Mouse (Mus musculus) T-helper 2 cell (primary cell): ENCODE results near the gene Nav2.

Source experiments
- in situ Hi-C: fragments of 300-600 bp; cut with MboI, MseI; formaldehyde crosslinking; loops from one replicate; pipeline ENCODE4 v1.15.1; 2025; ENCODE audit warnings: high pct_unique_total_duplicates

The Nav2 gene

DNA sequence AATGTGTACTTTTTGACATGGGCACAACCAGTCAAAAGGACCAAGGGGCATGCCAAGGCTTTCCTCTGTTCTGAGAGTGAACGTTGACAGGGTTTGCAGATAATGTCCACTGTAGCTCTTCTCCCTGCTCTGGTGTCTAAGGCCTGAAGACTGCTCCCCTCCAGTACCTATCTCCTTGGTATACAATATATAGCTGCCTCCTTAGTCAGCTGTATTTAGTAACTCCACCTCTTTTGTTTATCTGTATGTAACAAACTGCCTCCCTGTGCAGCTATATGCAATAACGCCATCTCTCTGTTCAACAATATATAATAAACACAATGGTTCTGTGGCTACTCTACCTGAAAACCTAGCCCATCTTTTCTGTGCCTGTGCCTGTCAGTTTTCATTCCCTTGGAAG, 413.7 kb downstream of the Nav2 start:
- in situ Hi-C loops = no loop called here

DNA sequence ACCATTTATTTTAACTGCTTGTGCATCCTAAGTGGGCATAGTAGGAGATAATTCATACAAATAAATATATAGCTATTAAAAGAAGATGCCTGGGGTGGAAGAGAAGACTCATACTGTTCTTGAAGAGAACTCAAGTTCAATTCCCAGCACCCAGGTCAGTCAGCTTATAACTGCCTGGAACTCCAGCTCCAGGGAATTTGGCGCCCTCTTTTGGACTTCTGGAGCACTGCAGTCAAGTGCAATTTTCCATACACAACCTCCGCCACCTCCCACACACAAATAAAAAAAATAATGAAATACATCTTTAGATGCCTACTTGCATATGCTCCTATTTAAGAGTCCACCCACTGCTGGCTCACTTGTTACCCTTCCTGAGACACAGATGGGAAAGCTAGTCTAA, 416.1 kb downstream of the Nav2 start:
- in situ Hi-C loops = no loop called here

DNA sequence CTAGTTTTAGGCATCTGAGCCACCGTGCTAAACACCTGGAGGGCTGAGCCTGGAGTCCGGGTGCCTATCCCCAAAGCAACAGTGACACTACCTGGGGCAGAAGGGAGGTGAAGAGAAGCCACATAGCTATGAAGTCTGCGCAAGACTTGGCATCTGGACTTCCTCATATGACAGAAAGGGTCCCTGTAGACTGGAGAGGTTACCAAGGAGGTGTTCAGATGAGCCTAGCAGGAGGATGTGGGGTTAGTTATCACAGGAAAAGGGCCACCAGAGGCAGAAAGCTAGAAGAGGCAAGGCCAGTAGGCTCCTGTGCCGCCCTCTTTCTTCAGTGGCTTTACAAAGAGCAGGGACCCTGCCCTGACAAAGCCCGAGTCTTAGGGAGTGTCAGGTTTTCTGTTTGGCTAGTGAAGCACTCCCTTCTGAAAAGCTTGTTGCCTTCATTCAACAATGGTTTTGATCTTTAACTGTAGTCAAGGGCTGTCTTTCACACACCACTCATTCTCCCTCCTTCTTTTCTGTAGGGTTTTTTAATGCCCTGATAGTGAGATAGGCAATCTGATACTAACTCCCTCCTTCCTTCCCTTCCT, 417.7 kb downstream of the Nav2 start:
- in situ Hi-C loops = no loop called here

DNA sequence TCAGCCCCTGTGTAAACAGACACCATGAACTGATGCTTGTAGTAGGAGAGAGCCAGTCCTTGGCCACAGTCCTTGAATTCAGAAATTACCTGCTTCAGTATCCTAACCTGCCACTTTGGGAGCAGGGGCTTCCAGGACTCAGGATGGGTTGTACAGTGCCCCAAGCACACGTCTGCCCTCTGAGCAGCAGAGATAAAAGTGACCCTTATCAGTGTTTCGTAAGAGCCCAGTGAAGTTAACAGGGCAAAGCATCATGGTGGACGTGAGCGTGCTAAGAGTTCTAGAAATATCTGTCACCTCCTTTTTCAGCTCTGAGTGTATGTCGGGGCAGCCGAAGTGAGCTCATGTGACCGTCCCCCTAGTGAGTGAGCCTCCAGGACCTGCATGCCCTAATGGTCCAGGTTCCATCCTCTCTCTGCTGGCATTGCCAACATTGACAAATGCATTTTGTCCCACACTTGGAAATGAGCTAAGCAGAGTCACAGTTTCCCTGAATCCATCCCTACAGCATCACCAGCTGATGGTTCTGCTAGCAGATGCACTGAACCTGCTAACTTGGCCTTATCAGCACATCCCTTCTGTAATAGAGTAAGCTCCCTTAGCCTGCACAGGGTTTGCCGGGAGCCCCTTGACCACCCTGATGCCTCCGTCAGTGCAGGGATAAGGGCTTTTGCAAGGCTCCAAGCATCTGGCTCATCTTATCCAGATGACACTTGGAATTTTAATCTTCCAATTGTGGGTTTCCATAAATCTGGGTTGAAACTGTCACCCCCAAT, 418.6 kb downstream of the Nav2 start:
- in situ Hi-C loops = no loop called here

DNA sequence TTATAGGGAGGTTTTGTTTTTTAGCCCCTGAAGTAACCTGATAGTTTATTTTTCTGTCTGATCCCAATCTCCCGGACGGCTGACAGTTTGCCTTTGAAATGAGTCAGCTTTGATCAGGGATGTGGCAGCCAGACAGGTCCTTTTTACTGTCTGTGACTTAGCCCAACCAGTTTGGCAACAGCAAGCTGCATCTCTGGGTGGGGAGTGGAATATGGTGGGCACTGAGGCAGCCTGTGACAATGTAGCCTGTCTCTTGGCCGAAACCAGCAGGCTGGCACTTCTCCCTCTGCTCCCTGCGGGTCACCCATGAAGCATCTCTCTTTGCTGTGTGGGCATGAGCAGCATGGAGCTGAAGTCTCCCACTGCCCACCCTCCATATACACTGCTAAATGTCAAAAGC, 421.7 kb downstream of the Nav2 start:
- in situ Hi-C loops = no loop called here

DNA sequence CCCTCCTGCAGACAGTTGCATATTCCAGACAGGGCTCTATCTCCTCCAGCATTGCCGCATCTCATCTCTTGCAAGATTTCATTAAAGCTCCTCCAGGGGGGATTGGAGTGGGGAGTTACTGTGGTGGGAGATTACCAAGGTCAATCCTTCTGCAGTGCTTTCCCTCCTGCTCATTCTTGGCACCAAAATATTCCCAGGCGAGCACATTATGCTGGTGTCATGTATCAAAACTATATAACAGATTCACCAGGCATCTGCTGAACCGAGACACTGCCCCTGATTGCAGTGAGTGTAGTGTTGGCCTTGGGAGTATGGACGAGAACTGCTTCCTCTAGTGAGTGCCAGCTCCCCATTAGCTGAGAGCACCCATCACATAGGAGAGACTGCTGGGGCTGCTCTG, 423.4 kb downstream of the Nav2 start:
- in situ Hi-C loops = no loop called here

DNA sequence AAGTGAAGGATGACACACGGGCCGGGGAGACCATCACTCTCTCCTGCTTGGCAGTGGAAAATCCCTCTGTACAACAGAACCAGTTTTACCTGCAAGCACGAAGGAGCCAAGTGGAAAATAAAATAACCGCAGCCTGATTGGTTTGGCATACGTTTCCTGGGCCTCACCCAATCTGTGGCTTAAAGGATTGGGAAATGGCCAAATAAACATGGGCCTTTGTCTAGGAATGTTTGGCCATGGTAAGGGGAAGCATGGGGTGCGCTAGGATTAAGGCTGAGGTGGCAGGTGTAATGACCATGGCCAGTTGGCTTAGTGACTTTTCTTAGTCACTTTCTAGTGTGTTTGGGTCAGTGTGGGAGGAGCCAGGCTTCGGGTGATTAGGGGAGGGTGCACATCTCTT, 424.1 kb downstream of the Nav2 start:
- in situ Hi-C loops = no loop called here

DNA sequence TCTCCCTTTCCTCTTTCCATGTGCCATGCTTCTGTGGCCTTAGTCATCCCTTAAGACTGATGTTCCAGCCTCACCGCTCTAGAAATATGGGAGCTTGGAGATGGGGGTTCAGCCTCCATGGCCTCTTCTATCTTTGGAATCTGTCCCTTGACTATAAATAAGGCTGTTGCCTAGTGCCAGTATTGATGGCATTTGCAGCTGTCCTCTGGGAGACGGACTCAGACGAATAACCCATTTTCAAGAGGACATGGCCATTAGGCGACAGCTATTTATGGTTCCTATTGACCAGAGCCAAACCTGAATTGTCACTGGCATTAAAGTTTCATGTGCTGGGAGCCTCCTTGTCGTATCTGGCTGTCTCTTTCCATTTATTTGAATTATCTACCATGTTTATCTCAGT, 425.6 kb downstream of the Nav2 start:
- in situ Hi-C loops = no loop called here

DNA sequence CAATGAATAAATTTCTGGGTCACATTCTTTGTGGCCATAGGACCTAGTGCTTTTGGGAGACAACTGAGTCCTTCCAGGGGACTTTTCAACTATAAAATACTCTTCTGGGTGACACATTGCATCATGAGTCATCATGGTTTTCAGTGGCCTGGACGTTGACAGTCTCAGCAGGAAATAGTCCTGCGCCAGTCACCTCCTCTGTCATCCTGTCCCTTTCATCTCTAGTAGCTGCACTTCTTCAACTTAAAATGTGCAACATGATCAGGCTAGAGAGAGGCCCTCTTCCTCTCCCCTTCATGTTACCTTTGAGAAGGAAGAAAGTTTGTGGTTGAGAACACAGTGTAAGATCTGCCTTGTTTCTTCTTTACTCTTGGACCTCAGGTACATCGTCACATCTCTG, 426.5 kb downstream of the Nav2 start:
- in situ Hi-C loops = no loop called here

DNA sequence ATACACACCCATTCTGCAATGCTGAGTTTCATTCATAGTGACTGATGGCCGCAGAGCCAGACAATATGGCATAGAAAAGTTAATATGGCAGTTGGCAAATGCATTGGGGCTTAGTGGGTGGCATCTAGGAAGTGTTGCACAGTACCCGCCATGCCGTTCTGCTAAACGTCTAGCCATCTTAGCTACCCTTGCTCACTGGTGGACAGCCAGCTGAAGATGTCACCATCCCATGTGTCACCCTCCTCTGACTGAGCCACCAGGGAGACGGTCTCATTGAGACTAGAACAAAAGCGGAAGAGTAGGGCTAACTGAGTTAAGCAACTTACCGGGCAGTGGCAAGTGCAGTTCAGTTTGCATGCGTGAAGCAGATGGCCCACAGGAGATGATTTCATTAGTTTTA, 428.2 kb downstream of the Nav2 start:
- in situ Hi-C loops = no loop called here

DNA sequence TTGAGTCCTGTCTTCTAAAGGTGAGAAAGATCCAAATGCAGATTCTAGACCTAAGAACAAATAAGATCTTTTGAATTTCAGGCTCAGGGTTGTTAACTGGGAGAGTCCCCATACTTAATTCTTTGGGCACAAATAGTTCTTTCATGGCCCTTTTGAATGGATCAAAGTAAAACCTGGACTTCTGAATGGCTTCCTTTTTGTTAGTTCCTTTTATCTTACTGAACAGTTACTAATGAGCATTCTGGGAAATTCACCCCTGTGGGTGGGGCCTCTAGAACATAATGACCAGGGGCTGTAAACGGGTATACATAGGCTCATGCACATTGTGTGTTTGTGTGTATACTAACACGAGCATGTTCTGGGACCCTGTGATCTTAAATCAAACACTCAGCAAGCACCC, 429.2 kb downstream of the Nav2 start:
- in situ Hi-C loops = no loop called here

DNA sequence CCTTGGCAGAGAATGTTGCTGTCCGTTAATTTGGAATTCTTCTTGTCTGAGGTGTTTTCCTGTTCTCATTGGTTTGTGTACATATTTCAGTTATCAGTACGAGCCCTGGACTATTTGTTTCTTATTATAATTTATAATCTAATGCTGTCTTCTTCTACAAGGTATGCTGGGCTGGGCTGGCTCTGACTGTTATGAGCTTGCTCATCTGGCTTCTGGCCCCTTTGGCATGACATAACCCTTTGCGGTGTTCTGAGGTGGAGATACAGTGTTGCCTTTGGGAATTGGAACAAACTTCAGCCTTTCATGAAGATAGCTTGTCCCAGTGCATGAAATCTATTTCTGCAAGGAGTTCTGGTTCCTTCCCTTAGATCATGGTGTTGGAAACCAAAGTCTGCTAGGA, 431.4 kb downstream of the Nav2 start:
- in situ Hi-C loops = no loop called here

DNA sequence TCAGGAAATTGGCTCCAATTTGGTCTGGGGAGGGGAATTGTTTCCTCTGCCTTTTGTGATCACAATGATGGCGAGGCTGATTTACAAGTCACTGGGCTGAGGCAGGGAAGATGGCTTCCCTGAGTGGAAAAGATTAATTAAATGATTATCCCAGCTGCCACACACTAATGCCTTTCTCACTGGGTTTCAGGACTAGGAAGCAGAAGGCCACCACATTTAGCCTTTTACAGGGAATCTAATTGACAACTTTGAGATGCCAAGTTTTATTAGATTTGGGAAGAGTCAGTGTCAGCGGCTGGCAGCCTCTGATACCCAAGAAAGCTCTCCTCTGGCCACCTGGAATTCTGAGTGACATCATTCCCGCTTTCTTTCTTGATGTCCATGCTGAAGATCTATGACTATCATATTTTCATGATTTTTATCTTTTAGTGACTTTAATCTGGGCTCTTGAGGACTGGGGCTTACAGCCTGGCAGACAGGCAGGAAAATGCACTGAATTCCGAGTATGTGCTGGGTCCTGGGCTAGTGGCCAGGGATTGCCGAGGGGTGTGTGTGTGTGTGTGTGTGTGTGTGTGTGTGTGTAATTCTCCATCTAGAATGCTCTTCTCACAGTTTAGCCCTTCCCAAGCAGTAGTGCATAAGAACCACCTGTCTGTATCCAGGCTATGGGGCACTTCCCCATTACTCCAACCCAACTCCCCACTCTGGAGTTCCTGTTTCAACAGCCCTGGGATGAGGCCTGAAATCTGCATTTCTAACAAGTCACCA, 432.8 kb downstream of the Nav2 start:
- in situ Hi-C loops = no loop called here

DNA sequence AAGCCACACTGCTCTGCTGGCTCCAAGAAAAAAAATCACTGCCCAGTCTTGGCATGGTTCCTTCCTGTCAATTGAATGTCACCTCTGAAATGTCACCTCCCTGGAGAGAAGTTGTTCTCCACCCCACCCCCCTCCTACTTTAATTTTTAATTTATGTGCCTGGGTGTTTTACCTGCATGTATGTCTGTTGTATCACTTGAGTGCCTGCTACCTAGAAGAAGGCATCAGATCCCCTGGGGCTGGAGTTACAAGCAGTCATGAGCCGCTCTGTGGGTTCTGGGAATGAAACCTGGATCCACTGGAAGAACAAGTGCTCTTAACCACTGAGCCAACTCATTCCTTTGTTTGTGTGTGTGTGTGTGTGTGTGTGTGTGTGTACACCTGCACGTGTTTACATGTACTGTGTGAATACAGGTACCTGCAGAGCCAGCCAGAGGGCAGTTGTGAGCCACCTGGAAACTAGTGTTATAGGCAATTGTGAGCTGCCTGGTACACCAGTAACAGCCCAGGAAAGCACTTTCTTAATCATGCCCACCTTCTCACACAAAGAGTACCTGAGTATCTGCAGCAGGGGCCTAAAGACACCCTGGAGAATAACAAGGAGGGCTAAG, 433.5 kb downstream of the Nav2 start:
- in situ Hi-C loops = no loop called here

DNA sequence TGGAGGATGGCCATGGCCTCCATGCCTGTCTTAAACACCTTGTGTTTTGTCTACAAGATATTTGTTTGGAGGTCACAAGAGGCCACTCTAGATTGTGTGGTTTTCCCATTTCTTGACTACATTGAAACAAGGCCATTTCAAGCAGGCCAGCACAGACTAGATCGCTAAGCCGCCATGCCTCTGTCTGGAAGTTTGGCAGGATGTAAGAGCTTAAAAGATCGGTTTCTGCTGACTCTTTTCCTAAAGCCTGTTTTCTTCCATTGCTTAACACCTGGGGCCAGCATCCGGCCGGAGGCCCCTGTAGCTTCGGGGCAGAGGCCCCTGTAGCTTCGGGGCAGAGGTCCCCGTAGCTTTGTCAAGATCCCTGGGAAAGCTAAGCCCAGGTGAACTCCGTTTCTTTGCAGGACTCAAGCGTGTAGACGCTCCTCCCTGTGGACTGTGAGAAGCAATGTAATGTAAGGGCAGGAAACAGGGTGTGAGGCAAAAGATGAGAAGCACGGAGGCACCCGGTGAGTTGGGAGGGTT, 434.1 kb downstream of the Nav2 start:
- in situ Hi-C loops = no loop called here

DNA sequence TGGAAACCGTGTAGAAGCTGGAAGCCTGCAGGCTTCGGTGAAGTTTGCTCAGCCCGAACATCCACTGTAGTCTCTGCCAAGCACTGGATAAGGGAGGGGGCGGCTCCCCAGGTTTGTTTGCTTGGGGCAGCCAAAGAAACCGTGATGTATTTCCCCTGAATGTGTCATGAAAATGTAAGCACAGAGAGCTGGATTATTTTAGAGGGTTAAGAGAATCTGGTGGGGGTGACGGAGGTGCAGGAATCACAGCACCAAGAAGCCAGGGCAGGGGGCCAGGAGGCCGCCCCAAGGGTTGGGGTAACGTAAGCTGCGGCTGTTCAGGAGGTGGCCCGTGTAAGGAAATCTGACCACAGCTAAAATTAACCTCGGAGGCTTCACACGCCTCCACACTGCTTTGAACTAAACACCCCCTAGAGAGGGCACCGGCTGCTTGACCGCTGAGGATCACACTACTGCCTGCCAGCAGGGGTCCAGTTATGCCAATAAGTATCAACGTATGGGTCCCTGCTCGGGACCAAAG, 434.6 kb downstream of the Nav2 start:
- in situ Hi-C loops = no loop called here

DNA sequence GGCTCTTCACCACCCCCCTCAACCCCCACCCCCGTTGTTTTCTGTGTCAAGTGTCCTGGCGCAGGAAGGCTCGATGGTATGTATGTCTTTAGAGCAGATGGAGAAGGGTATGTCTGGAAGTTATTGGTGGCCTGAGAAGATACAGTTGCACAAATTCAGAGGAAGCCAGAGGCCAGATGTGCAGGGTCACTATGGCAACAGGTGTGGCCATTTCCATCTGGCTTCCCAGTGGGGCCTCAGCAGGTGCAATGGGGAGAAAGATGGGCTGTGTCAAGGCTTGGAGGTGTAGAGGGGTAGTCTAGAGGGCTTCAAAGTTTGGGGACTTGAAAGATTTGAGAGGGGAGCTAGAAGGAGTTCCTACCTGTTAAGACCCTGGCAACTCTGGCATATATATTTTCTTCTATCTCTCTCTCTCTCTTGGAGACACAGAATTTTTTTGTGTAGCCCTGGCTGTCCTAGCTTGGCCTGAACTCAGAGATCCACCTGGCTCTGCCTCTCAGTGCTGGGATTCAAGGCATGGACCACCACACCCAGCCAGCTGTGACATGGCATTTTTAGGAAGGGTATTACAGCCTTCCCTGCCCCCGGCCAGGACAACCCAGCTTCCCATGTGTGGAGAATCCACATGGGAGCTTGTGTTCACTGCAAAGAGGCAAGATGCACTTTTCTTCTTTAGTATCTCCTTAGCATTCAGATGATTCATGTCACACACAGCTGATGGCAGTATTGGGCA, 435.4 kb downstream of the Nav2 start:
- in situ Hi-C loops = no loop called here

DNA sequence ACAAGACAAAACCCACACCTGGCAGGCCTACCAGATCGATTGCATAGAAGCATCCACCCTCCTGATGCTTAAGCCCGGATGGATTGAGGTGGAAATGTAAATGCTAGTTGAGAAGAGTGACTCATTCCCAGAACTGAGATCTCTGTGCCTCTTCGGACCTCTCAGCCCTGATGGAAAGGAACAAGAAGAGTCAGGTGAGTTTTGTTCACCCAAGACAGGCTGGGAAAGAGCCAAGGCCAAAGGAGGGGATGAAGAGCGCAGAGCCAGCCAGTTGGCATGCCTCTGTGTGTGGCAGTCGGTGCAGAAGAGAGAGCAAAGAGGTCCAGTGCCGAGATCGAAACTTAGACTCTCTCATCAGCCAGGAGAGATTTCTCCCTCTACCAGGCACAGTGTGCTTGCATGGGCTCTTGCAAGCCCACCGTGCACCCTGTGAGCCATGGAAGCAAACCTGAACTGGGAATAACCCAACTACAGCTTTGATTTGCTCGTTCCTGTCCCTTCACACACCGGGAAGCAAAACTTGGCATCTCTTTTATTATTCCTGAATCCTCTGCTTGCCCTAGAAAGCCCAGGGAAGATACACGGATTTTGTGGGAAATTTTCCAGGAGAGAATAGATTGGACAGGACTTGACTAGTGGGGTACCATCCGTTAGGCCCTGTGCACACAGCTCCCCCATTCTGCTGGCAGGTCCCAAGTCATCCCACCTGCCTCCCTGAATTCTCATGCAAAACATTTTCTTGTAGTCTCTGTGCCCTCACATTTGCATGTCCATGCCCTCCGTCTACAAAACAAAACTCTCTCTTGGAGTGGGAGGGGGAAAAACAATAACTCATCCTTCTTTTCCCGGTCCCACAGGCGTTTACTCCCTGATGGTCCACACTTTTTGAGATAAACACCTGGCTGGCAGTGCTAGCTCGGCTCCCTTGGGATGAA, 439.1 kb downstream of the Nav2 start:
- in situ Hi-C loops = no loop called here

DNA sequence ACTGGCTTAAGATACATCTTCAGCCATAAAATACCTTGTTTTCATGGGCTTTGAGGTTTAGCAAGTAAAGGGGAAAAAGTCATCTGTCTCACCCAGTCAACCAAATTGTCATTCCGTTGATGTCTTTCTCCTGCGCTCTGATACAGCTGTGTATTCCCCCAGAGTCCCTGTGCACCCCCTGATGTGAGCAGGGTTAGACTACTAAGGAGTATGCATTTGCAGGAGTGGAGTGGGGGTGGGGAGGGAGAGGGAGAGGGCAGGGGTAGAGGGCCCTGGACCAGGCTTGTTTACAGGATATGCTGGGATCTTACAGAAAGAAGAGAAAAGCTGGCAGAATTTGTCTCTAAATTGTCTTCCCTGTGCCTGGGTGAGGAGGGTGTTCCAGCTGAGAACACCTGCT, 440.1 kb downstream of the Nav2 start:
- in situ Hi-C loops = no loop called here

DNA sequence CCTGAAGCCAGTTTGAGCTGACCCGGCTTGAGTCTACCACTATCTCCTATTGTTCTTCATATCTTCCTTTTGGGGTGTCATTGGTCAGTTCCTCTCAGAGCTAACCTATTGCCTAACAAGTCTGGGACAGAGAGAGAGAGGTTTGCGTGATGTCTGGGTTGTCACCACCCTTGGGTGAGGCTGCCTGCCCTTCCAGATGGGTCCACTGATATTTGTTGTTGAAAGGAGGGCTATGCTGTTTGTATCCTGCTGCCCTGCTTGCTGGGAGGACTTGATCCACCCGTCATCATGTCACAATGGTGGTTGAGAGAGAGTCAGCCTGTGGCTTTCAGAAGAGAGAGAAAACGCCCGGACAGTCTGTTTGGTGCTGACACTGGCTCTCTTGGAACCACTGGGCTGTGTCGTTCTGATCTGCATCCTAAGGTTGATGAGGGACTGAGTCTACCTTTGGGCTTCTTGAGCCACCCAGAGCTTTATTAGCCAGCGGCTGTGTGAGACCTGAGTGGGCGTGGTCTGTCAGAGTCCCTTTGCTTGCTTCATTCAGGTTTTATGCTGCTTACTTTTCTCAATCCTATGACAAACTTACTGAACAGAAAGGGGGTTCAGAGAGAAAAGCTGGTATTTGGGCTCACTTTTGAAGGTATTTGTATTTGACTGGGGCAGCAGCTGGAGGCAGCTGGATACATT, 441.9 kb downstream of the Nav2 start:
- in situ Hi-C loops = no loop called here
